In the genomic region with DNA sequence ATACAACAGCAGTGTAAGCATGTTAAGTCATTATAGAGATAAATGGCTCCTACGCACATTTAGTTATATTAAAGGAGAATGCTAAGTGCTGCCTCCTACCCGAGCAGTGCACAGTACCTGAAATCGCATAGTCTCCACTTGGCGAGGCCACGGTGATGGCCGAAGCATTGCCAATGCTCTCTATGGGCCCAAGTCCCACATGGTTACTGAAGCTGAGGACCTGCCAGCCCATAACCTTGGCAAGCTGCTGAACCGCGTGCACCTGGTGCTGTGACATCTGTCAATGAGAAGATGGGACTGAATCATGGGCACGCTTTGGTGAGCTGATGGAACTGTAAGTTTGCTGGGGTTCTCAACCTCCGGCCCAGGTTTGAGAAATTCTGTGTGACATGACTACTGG, we compare ENCODE assay signal across 18 mouse cellular contexts. TPM values are rescaled to one million over a fixed set of nuclear protein-coding genes. Genes with fewer than 3 reads are reported as not detected.
DNase-seq lines count a peak whose midpoint lies in the region; ATAC-seq and TF ChIP-seq lines count a peak whose summit lies in the region.
"Had no signal": no experiment of that assay in that cellular context is flagged by ENCODE, and none has a peak within 500 bp of the region (broad histone marks: within the 10 kb centered on the region; RNA-seq: fewer than 3 reads in every experiment).

No protein-coding gene starts in this region.

- no peaks in the 10 kb centered on the region for H3K27me3 ChIP-seq in cerebellum, adult 2 months (ENCODE audit: control insufficient read depth, insufficient read depth, low read length)
- H3K27me3 ChIP-seq in stomach, postnatal 0 days (ENCODE audit: control insufficient read depth, insufficient read depth, low read length), result no peaks in the 10 kb centered on the region
- H3K27me3 ChIP-seq in kidney, embryonic 14.5 days (ENCODE audit: control insufficient read depth, insufficient read depth, low read length), result no peaks in the 10 kb centered on the region
- H3K27me3 ChIP-seq: embryonic facial prominence, embryonic 12.5 days; forebrain, embryonic 12.5 days; heart, embryonic 12.5 days; hindbrain, embryonic 15.5 days had no signal

- no peak overlapping the region for H3K4me2 ChIP-seq in stomach, postnatal 0 days (replicated peaks; ENCODE audit: low read depth)
- H3K4me2 ChIP-seq in kidney, embryonic 14.5 days (replicated peaks; ENCODE audit: low read depth, low read length), result no peak overlapping the region
- H3K4me2 ChIP-seq: embryonic facial prominence, embryonic 12.5 days; forebrain, embryonic 12.5 days; heart, embryonic 12.5 days; hindbrain, embryonic 15.5 days had no signal

- H3K9ac ChIP-seq in stomach, postnatal 0 days (ENCODE audit: low read length), result no peak overlapping the region
- no peak overlapping the region for H3K9ac ChIP-seq in kidney, embryonic 14.5 days (ENCODE audit: low read depth, low read length)
- H3K9ac ChIP-seq: embryonic facial prominence, embryonic 12.5 days; forebrain, embryonic 12.5 days; heart, embryonic 12.5 days; hindbrain, embryonic 15.5 days had no signal

- TF ChIP-seq POLR2A in cerebellum, adult 2 months (IDR thresholded peaks at IDR 0.05; ENCODE audit: borderline replicate concordance, insufficient read depth, low read length), result no peak

- no peak for TF ChIP-seq EP300 in stomach, postnatal 0 days (optimal IDR thresholded peaks at IDR 0.05)

- H3K27ac ChIP-seq in cerebellum, adult 2 months (ENCODE audit: insufficient read depth, low read length), result no peak overlapping the region
- no peak overlapping the region for H3K27ac ChIP-seq in stomach, postnatal 0 days (replicated peaks)
- no peak overlapping the region for H3K27ac ChIP-seq in kidney, embryonic 14.5 days (ENCODE audit: low read depth, low read length)
- H3K27ac ChIP-seq: embryonic facial prominence, embryonic 12.5 days; forebrain, embryonic 12.5 days; hindbrain, embryonic 10.5 days; hindbrain, embryonic 15.5 days had no signal

- ATAC-seq in stomach, postnatal 0 days (ENCODE audit: low FRiP score, low TSS enrichment), result peak; percentile 62; the same call in 1 of the 2 replicates
- no peak for ATAC-seq in kidney, embryonic 14.5 days (ENCODE audit: low FRiP score, low TSS enrichment)
- ATAC-seq in activated CD4-positive, CD25-positive, alpha-beta regulatory T cell, adult 4 months, result no peak
- ATAC-seq: forebrain, embryonic 16.5 days; intestine, embryonic 16.5 days had no signal

- H3K4me1 ChIP-seq in cerebellum, adult 2 months (ENCODE audit: control insufficient read depth, insufficient read depth, low read length), result peaks cover 11% of the 10 kb centered on the region
- no peaks in the 10 kb centered on the region for H3K4me1 ChIP-seq in stomach, postnatal 0 days (replicated peaks; ENCODE audit: control insufficient read depth, insufficient read depth)
- no peaks in the 10 kb centered on the region for H3K4me1 ChIP-seq in kidney, embryonic 14.5 days (ENCODE audit: control insufficient read depth, insufficient read depth, low read length)
- H3K4me1 ChIP-seq: embryonic facial prominence, embryonic 12.5 days; forebrain, embryonic 12.5 days; heart, embryonic 12.5 days; hindbrain, embryonic 10.5 days; hindbrain, embryonic 15.5 days had no signal

- no peak for TF ChIP-seq CTCF in cerebellum, adult 2 months (IDR thresholded peaks at IDR 0.05; ENCODE audit: borderline replicate concordance, insufficient read depth, low read depth, low read length)
- no peak for TF ChIP-seq CTCF in stomach, postnatal 0 days (IDR thresholded peaks at IDR 0.05; ENCODE audit: low read depth)

- peak; percentile 31 for DNase-seq in cerebellum, adult 11 months
- peak; percentile 58 to 76 for DNase-seq in cerebellum, adult 2 months
- peak; percentile 25 to 43 for DNase-seq in cerebellum, postnatal 10 days
- DNase-seq in stomach, postnatal 0 days (ENCODE audit: low spot score), result no peak
- DNase-seq in left cerebral cortex, adult 11 months (ENCODE audit: low spot score), result no peak
- DNase-seq: adrenal gland, postnatal 10 days; gastrocnemius, postnatal 10 days; kidney, adult 2 months had no signal

- H3K4me3 ChIP-seq in cerebellum, adult 2 months (replicated peaks; ENCODE audit: insufficient read depth, low read depth, low read length), result no peak overlapping the region
- H3K4me3 ChIP-seq in stomach, postnatal 0 days (ENCODE audit: low read depth, low read length), result no peak overlapping the region
- H3K4me3 ChIP-seq in kidney, embryonic 14.5 days (ENCODE audit: low read length), result no peak overlapping the region
- H3K4me3 ChIP-seq: embryonic facial prominence, embryonic 12.5 days; forebrain, embryonic 12.5 days; heart, embryonic 12.5 days; hindbrain, embryonic 10.5 days; hindbrain, embryonic 15.5 days had no signal

- WGBS in cerebellum, adult 2 months, result 13% methylated on average over 10 of the region's 10 CpGs
- WGBS in stomach, postnatal 0 days, result 90% methylated on average over 10 of the region's 10 CpGs
- WGBS in kidney, embryonic 14.5 days, result 97% methylated on average over 10 of the region's 10 CpGs

- no peaks in the 10 kb centered on the region for H3K9me3 ChIP-seq in stomach, postnatal 0 days (ENCODE audit: control insufficient read depth, low read length)
- H3K9me3 ChIP-seq in kidney, embryonic 14.5 days (ENCODE audit: control insufficient read depth, low read length), result no peaks in the 10 kb centered on the region
- H3K9me3 ChIP-seq: embryonic facial prominence, embryonic 12.5 days; forebrain, embryonic 12.5 days; G1E; heart, embryonic 12.5 days; hindbrain, embryonic 10.5 days; hindbrain, embryonic 15.5 days had no signal

- peaks cover 35% of the 10 kb centered on the region for H3K36me3 ChIP-seq in stomach, postnatal 0 days (ENCODE audit: control insufficient read depth, insufficient read depth, low read length)
- peaks cover 75% of the 10 kb centered on the region for H3K36me3 ChIP-seq in kidney, embryonic 14.5 days (ENCODE audit: control insufficient read depth, insufficient read depth, low read length)

RNA-seq across cellular contexts. Expression of gene Med17, which starts 16.2 kb away (rescaled TPM):
- 38.4 and 40.7 TPM in 2 replicates for polyA plus RNA-seq in cerebellum, adult 2 months (2012; rRNA removed)
- polyA plus RNA-seq in stomach, postnatal 0 days (2015; fragmentation: Nextera tagmentation; extraction: Ambion mirVana), result 18.5 and 20.0 TPM in 2 replicates
- 32.4 and 40.2 TPM in 2 replicates for polyA plus RNA-seq in kidney, embryonic 14.5 days (2014; fragmentation: Nextera tagmentation; extraction: Ambion mirVana)
- 10 to 100 TPM; 23.7 to 33.2 TPM for polyA plus RNA-seq in activated CD4-positive, CD25-positive, alpha-beta regulatory T cell, adult 4 months (2017; shearing (Covaris generic))

RNA-seq across cellular contexts. Expression of gene Vstm5, which starts 24.6 kb away (rescaled TPM):
- 9.8 and 12.7 TPM in 2 replicates for polyA plus RNA-seq in cerebellum, adult 2 months (2012; rRNA removed)
- 19.5 and 20.4 TPM in 2 replicates for polyA plus RNA-seq in stomach, postnatal 0 days (2015; fragmentation: Nextera tagmentation; extraction: Ambion mirVana)
- 5.6 and 8.0 TPM in 2 replicates for polyA plus RNA-seq in kidney, embryonic 14.5 days (2014; fragmentation: Nextera tagmentation; extraction: Ambion mirVana)
- polyA plus RNA-seq in activated CD4-positive, CD25-positive, alpha-beta regulatory T cell, adult 4 months (2017; shearing (Covaris generic)), result not detected
- polyA plus RNA-seq: G1E had no signal

RNA-seq across cellular contexts. Expression of gene Taf1d, which starts 42.5 kb away (rescaled TPM):
- 34.9 and 35.7 TPM in 2 replicates for polyA plus RNA-seq in cerebellum, adult 2 months (2012; rRNA removed)
- 39.1 and 41.1 TPM in 2 replicates for polyA plus RNA-seq in stomach, postnatal 0 days (2015; fragmentation: Nextera tagmentation; extraction: Ambion mirVana)
- 101 and 121 TPM in 2 replicates for polyA plus RNA-seq in kidney, embryonic 14.5 days (2014; fragmentation: Nextera tagmentation; extraction: Ambion mirVana)
- polyA plus RNA-seq in activated CD4-positive, CD25-positive, alpha-beta regulatory T cell, adult 4 months (2017; shearing (Covaris generic)), result 100 to 1,000 TPM; 111 to 135 TPM

RNA-seq across cellular contexts. Expression of gene 4931406C07Rik, which starts 42.8 kb away (rescaled TPM):
- 18.4 and 20.5 TPM in 2 replicates for polyA plus RNA-seq in cerebellum, adult 2 months (2012; rRNA removed)
- polyA plus RNA-seq in stomach, postnatal 0 days (2015; fragmentation: Nextera tagmentation; extraction: Ambion mirVana), result 6.6 and 6.7 TPM in 2 replicates
- 10.4 and 13.8 TPM in 2 replicates for polyA plus RNA-seq in kidney, embryonic 14.5 days (2014; fragmentation: Nextera tagmentation; extraction: Ambion mirVana)
- polyA plus RNA-seq in activated CD4-positive, CD25-positive, alpha-beta regulatory T cell, adult 4 months (2017; shearing (Covaris generic)), result 1 to 10 TPM; 3.4 to 3.7 TPM

Comparison
In these comparisons a context has a peak if more than half of its experiments do, and no peak if none do; other contexts are left out.
1. DNase-seq: peak in cerebellum, adult 11 months (single experiment), cerebellum, adult 2 months (2 of 2) and cerebellum, postnatal 10 days (2 of 2); none in stomach, postnatal 0 days (single experiment) and left cerebral cortex, adult 11 months (single experiment).